Mouse (Mus musculus) kidney, embryonic 14.5 days (tissue): Measurements from ENCODE around the gene Gpc6. TPM values are rescaled to one million over a fixed set of nuclear protein-coding genes. Genes with fewer than 3 reads are reported as not detected.
A peak's percentile ranks its signal among the peaks of the same experiment; 100 is the strongest.

Experiments
- ATAC-seq: fragments of 200-750 bp; cut with Nextera tagmentation; 2 replicates; pipeline ENCODE4 v1.8.0; 2017; ENCODE audit warnings: moderate number of reproducible peaks, mild to moderate bottlenecking, moderate TSS enrichment, moderate library complexity; ENCODE audit not compliant: low FRiP score, low TSS enrichment
- H3K27ac ChIP-seq: fragments of 300-500 bp; sonication (generic); 2 replicates; pipeline ENCODE4 v1.5.1; 2014; ENCODE audit warnings: low read depth, mild to moderate bottlenecking, low read length, moderate library complexity, mixed read lengths
- H3K27me3 ChIP-seq: fragments of 300-500 bp; sonication (generic); 2 replicates; pipeline ENCODE4 v1.6.1; 2014; ENCODE audit warnings: mild to moderate bottlenecking, low read length; ENCODE audit not compliant: control insufficient read depth, insufficient read depth
- H3K36me3 ChIP-seq: fragments of 300-500 bp; sonication (generic); 2 replicates; pipeline ENCODE4 v1.6.1; 2014; ENCODE audit warnings: low read length, mixed read lengths; ENCODE audit not compliant: control insufficient read depth, insufficient read depth
- H3K4me1 ChIP-seq: fragments of 300-500 bp; sonication (generic); 2 replicates; pipeline ENCODE4 v1.6.1; 2014; ENCODE audit warnings: low read length, mixed read lengths; ENCODE audit not compliant: control insufficient read depth, insufficient read depth
- H3K4me2 ChIP-seq: fragments of 300-500 bp; sonication (generic); replicated peaks from 2 replicates; pipeline ENCODE4 v1.6.1; 2014; ENCODE audit warnings: low read depth, mild to moderate bottlenecking, low read length
- H3K4me3 ChIP-seq: fragments of 300-500 bp; sonication (generic); 2 replicates; pipeline ENCODE4 v1.5.1; 2014; ENCODE audit warnings: mild to moderate bottlenecking, low read length
- H3K9ac ChIP-seq: fragments of 300-500 bp; sonication (generic); 2 replicates; pipeline ENCODE4 v1.6.1; 2014; ENCODE audit warnings: low read depth, mild to moderate bottlenecking, low read length, moderate library complexity
- H3K9me3 ChIP-seq: fragments of 300-500 bp; sonication (generic); 2 replicates; pipeline ENCODE4 v1.6.1; 2016; ENCODE audit warnings: low read length; ENCODE audit not compliant: control insufficient read depth
- WGBS: fragments of 180-500 bp; shearing (Covaris S2); extraction: QIAGEN DNeasy Blood & Tissue Kit; methylation state at CpG from one replicate; pipeline ENCODE4 v1.1.7; 2014; 5-methylcytosine and 5-hydroxymethylcytosine counted together
- polyA plus RNA-seq: library from polyadenylated mRNA; unstranded; fragments of >200 nt; fragmentation: Nextera tagmentation; extraction: Ambion mirVana; gene quantifications from 2 replicates; pipeline ENCODE4 v1.2.1, GENCODE M21; 2014

Gpc6 gene
- polyA plus RNA-seq, 1 experiment from 2014 or later: 71.8 TPM

- WGBS: 81% methylated on average over 6 of the region's 6 CpGs
- H3K9ac ChIP-seq: no peak overlapping the region
- H3K27me3 ChIP-seq: no peaks in the 10 kb centered on the region
- H3K36me3 ChIP-seq: no peaks in the 10 kb centered on the region
- no peaks in the 10 kb centered on the region for H3K9me3 ChIP-seq
- no peak overlapping the region for H3K4me2 ChIP-seq
- H3K4me1 ChIP-seq: no peaks in the 10 kb centered on the region
- no peak overlapping the region for H3K27ac ChIP-seq
- no peak overlapping the region for H3K4me3 ChIP-seq
- ATAC-seq: no peak
Measured at GRCm38 (mm10) chr14:117655382-117655781, 730.3 kb downstream of the Gpc6 start.

GRCm38 (mm10) chr14:117659198-117659761 is 734.2 kb downstream of the Gpc6 start:
- Histone ChIP-seq H3K27ac (no peak overlapping the region), H3K9me3 (no peaks in the 10 kb centered on the region), H3K4me1 (no peaks in the 10 kb centered on the region), H3K4me3 (no peak overlapping the region), H3K36me3 (no peaks in the 10 kb centered on the region), H3K27me3 (no peaks in the 10 kb centered on the region), H3K9ac (no peak overlapping the region), H3K4me2 (no peak overlapping the region)
- WGBS: 68% methylated on average over 8 of the region's 8 CpGs
- ATAC-seq: no peak

GRCm38 (mm10) chr14:117662261-117662660 is 737.1 kb downstream of the Gpc6 start:
- 81% methylated on average over 4 of the region's 4 CpGs for WGBS
- H3K4me2 ChIP-seq: no peak overlapping the region
- H3K36me3 ChIP-seq: no peaks in the 10 kb centered on the region
- H3K4me1 ChIP-seq: no peaks in the 10 kb centered on the region
- H3K27me3 ChIP-seq: no peaks in the 10 kb centered on the region
- H3K9ac ChIP-seq: no peak overlapping the region
- no peak overlapping the region for H3K4me3 ChIP-seq
- H3K9me3 ChIP-seq: no peaks in the 10 kb centered on the region
- H3K27ac ChIP-seq: no peak overlapping the region
- ATAC-seq: no peak

- Histone ChIP-seq H3K4me2 (no peak overlapping the region), H3K36me3 (no peaks in the 10 kb centered on the region), H3K9ac (no peak overlapping the region), H3K4me1 (no peaks in the 10 kb centered on the region), H3K9me3 (no peaks in the 10 kb centered on the region), H3K4me3 (no peak overlapping the region), H3K27me3 (no peaks in the 10 kb centered on the region), H3K27ac (no peak overlapping the region)
- no peak for ATAC-seq
- WGBS: 88% methylated on average over 4 of the region's 4 CpGs
Measured at GRCm38 (mm10) chr14:117664796-117665195, 739.7 kb downstream of the Gpc6 start.

- ATAC-seq: no peak
- 92% methylated on average over 2 of the region's 2 CpGs for WGBS
Measured at GRCm38 (mm10) chr14:117666126-117666525, 741.0 kb downstream of the Gpc6 start.

GRCm38 (mm10) chr14:117673541-117673940 is 748.4 kb downstream of the Gpc6 start:
- H3K9ac ChIP-seq: no peak overlapping the region
- H3K4me2 ChIP-seq: no peak overlapping the region
- H3K27me3 ChIP-seq: no peaks in the 10 kb centered on the region
- no peak overlapping the region for H3K4me3 ChIP-seq
- 91% methylated on average over 7 of the region's 7 CpGs for WGBS
- H3K36me3 ChIP-seq: no peaks in the 10 kb centered on the region
- no peak overlapping the region for H3K27ac ChIP-seq
- no peaks in the 10 kb centered on the region for H3K9me3 ChIP-seq
- H3K4me1 ChIP-seq: no peaks in the 10 kb centered on the region
- ATAC-seq: no peak

More at GRCm38 (mm10) chr14:117666126-117666525, 741.0 kb downstream of the Gpc6 start:
- Histone ChIP-seq H3K4me1 (no peaks in the 10 kb centered on the region), H3K4me3 (no peak overlapping the region), H3K36me3 (no peaks in the 10 kb centered on the region), H3K4me2 (no peak overlapping the region), H3K27me3 (no peaks in the 10 kb centered on the region), H3K9ac (no peak overlapping the region), H3K27ac (no peak overlapping the region), H3K9me3 (no peaks in the 10 kb centered on the region)

GRCm38 (mm10) chr14:117674482-117674881 is 749.4 kb downstream of the Gpc6 start:
- H3K9me3 ChIP-seq: no peaks in the 10 kb centered on the region
- H3K9ac ChIP-seq: no peak overlapping the region
- whole genome bisulfite sequencing: 48% methylated on average over 3 of the region's 3 CpGs
- H3K27me3 ChIP-seq: no peaks in the 10 kb centered on the region
- H3K4me2 ChIP-seq: no peak overlapping the region
- ATAC-seq: no peak
- H3K36me3 ChIP-seq: no peaks in the 10 kb centered on the region
- H3K4me3 ChIP-seq: no peak overlapping the region
- H3K27ac ChIP-seq: no peak overlapping the region
- H3K4me1 ChIP-seq: no peaks in the 10 kb centered on the region

- ATAC-seq: no peak
- Histone ChIP-seq H3K27me3 (no peaks in the 10 kb centered on the region), H3K4me1 (0 out of 2 replicates have a peak, but pooled peaks cover 8% of the 10 kb centered on the region), H3K9me3 (no peaks in the 10 kb centered on the region), H3K4me3 (no peak overlapping the region), H3K4me2 (no peak overlapping the region), H3K27ac (no peak overlapping the region), H3K9ac (no peak overlapping the region), H3K36me3 (no peaks in the 10 kb centered on the region)
- 66% methylated on average over 3 of the region's 3 CpGs for WGBS
Measured at GRCm38 (mm10) chr14:117679926-117680325, 754.8 kb downstream of the Gpc6 start.

GRCm38 (mm10) chr14:117681321-117681921 is 756.3 kb downstream of the Gpc6 start:
- Histone ChIP-seq H3K4me1 (0 out of 2 replicates have a peak, but pooled peaks cover 8% of the 10 kb centered on the region), H3K4me2 (no peak overlapping the region), H3K9ac (no peak overlapping the region), H3K27me3 (no peaks in the 10 kb centered on the region), H3K27ac (peak overlapping the region; percentile 47; the same call in 1 of the 2 replicates), H3K36me3 (no peaks in the 10 kb centered on the region), H3K4me3 (no peak overlapping the region), H3K9me3 (no peaks in the 10 kb centered on the region)
- 30% methylated on average over 5 of the region's 5 CpGs for WGBS
- ATAC-seq: peak; percentile 66; the same call in 1 of the 2 replicates
